In the genomic region with DNA sequence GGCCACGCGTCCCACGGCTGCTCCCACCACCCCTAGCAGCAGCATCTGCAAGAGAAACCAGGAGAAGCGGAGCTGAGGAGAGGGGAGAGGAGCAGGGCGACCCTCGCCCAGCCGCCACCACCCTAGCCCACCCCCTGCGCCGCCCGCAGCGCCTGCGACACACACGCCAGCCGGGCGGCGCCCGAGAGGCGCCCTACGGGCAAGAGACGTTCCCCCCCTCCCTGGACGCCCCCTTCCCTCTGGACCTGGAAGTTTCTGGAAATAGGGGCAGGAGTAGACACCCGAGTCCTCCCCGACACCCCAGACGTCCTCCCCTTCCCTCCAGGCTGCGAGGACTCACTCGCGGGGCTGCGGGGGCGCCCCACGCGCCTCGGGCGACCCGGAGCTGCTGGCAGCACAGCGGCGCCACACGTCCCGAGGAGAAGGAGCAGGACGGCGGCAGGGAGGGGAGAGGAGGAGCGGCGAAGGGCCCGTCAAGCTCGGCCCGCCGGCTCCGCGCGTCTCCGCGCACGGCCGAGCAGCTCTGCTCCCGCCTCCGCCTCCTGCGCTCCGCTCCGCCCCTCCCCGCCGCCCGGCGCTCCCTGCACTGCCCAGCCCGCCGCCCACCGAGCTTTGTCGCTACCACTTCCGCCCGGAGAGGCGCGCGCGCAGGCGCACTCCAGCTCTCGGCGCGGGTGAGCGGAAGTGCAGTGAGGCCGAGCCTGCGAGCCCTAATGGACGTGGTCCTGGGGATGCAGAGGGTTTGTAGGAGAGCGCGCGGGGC, we compare ENCODE assay signal across 8 mouse cellular contexts. TPM values are rescaled to one million over a fixed set of nuclear protein-coding genes. Genes with fewer than 3 reads are reported as not detected.
DNase-seq lines count a peak whose midpoint lies in the region; ATAC-seq and TF ChIP-seq lines count a peak whose summit lies in the region.

No protein-coding gene starts in this region.

- peaks cover 7% of the 10 kb centered on the region for H3K27me3 ChIP-seq in Patski
- H3K27me3 ChIP-seq in hindbrain, embryonic 15.5 days: no peaks in the 10 kb centered on the region

- no peaks in the 10 kb centered on the region for H3K9me3 ChIP-seq in hindbrain, embryonic 15.5 days

- H3K36me3 ChIP-seq in hindbrain, embryonic 15.5 days: no peaks in the 10 kb centered on the region

- peak overlapping the region; percentile 97 for H3K9ac ChIP-seq in hindbrain, embryonic 15.5 days

- TF ChIP-seq CTCF in Patski (IDR thresholded peaks at IDR 0.05): peak; percentile 83

- peak; percentile 49 for DNase-seq in Patski (ENCODE audit: low read depth, low spot score)
- peak; percentile 98 for DNase-seq in cerebellum, postnatal 14 days
- DNase-seq in frontal cortex, postnatal 25 days (ENCODE audit: low spot score in 2 of 2): peak; percentile 91 to 93
- DNase-seq in left cerebral cortex, adult 11 months (ENCODE audit: low spot score): peak; percentile 96
- peak; percentile 98 to 99 for DNase-seq in lung, postnatal 4 days
- DNase-seq in retina, postnatal 7 days (ENCODE audit: low read depth, low spot score): peak; percentile 90
- peak; percentile 96 for DNase-seq in urinary bladder, adult 2 months (ENCODE audit: low spot score)

- 0% methylated on average over 47 of the region's 83 CpGs for WGBS in hindbrain, embryonic 15.5 days

- H3K4me3 ChIP-seq in hindbrain, embryonic 15.5 days: peak overlapping the region; percentile 97

- POLR2A ChIA-PET in Patski (lab: Charles Lee): interaction anchor here (0.6 to 2.2 kb wide), 6 partner anchors 14 to 794 kb away, joined by 3 to 6 read pairs (median 4); a partner anchor contains a TSS

- ATAC-seq in Patski: peak; percentile 99
- ATAC-seq in hindbrain, embryonic 15.5 days (ENCODE audit: low FRiP score, low read depth): peak; percentile 99

- H3K27ac ChIP-seq in hindbrain, embryonic 15.5 days (replicated peaks): peak overlapping the region; percentile 97

- in situ Hi-C loops in Patski (cut with MboI; ENCODE audit: low pct_unique_long_range_greater_than_20kb): loop anchor here (5.0 kb wide), 1 partner anchor 123 kb away; no protein-coding TSS in a partner anchor

- H3K4me2 ChIP-seq in hindbrain, embryonic 15.5 days: peak overlapping the region; percentile 97

- CTCF ChIA-PET in Patski (lab: Charles Lee): interaction anchor here (0.7 to 2.0 kb wide), 10 partner anchors 10 to 764 kb away, joined by 3 to 20 read pairs (median 4); no protein-coding TSS in a partner anchor

- peaks cover 32% of the 10 kb centered on the region for H3K4me1 ChIP-seq in hindbrain, embryonic 15.5 days (replicated peaks)

RNA-seq across cellular contexts. Expression of a gene that starts 32.4 kb away (rescaled TPM):
- polyA plus RNA-seq in Patski (2021): 60.1 TPM
- polyA plus RNA-seq in hindbrain, embryonic 15.5 days (2015; fragmentation: Nextera tagmentation; extraction: Ambion mirVana): 98.8 and 101 TPM in 2 replicates
- 81.9 and 83.4 TPM in 2 replicates for polyA plus RNA-seq in urinary bladder, adult 2 months (2012; rRNA removed)

Comparison
In these comparisons a context has a peak if more than half of its experiments do, and no peak if none do; other contexts are left out.
1. Peak in every context shown above with its lines: DNase-seq, ATAC-seq, H3K4me3 ChIP-seq and H3K27ac ChIP-seq.